Mouse (Mus musculus): ENCODE data around the gene Sstr5. TPM values are rescaled to one million over a fixed set of nuclear protein-coding genes. Genes with fewer than 3 reads are reported as not detected.

The Sstr5 gene
- total and polyA plus RNA-seq, 3 experiments: not detected

GRCm38 (mm10) chr17:25516315-25516714, 19.2 kb upstream of the Sstr5 start:
- H3K79me2 ChIP-seq (ENCODE audit: control insufficient read depth, insufficient read depth, low read length, poor library complexity): no peaks in the 10 kb centered on the region
- no peak overlapping the region for H3K9ac ChIP-seq (ENCODE audit: control insufficient read depth, low read depth, low read length, poor library complexity, severe bottlenecking)
- H3K4me1 ChIP-seq (ENCODE audit: control insufficient read depth in 1 of 2, insufficient read depth in 2 of 2, low read length in 2 of 2): no peaks in the 10 kb centered on the region
- no peak overlapping the region for H3K27ac ChIP-seq (ENCODE audit: control insufficient read depth, low read depth, low read length)
- TF ChIP-seq SMC3 (IDR thresholded peaks at IDR 0.05; ENCODE audit: low read depth, low read length) (no peak), ZKSCAN1 (IDR thresholded peaks at IDR 0.05; ENCODE audit: low read depth, low read length) (no peak), POLR2AphosphoS5 (IDR thresholded peaks at IDR 0.05; ENCODE audit: borderline replicate concordance, low read depth, low read length) (no peak), POLR2AphosphoS2 (IDR thresholded peaks at IDR 0.05; ENCODE audit: low read length) (no peak), HCFC1 (IDR thresholded peaks at IDR 0.05; ENCODE audit: low read depth, low read length) (no peak), POLR2A (IDR thresholded peaks at IDR 0.05; ENCODE audit: control insufficient read depth in 1 of 2, insufficient read depth in 1 of 2, low read depth in 1 of 2, low read length in 2 of 2, poor library complexity in 1 of 2) (no peak), ELF1 (IDR thresholded peaks at IDR 0.05; ENCODE audit: low read depth, low read length) (no peak), NRF1 (IDR thresholded peaks at IDR 0.05; ENCODE audit: insufficient read depth, low read depth, low read length, poor library complexity, severe bottlenecking) (no peak), USF1 (IDR thresholded peaks at IDR 0.05; ENCODE audit: low read depth, low read length) (no peak), MXI1 (IDR thresholded peaks at IDR 0.05; ENCODE audit: low read depth, low read length) (no peak), RAD21 (IDR thresholded peaks at IDR 0.05; ENCODE audit: low read depth, low read length) (no peak), CTCF (IDR thresholded peaks at IDR 0.05 in 2 of 3, conservative IDR thresholded peaks at IDR 0.05 in 1 of 3; ENCODE audit: control insufficient read depth in 1 of 3, insufficient read depth in 1 of 3, low read depth in 2 of 3, low read length in 3 of 3, poor library complexity in 1 of 3, severe bottlenecking in 1 of 3) (no peak), ZNF384 (IDR thresholded peaks at IDR 0.05; ENCODE audit: low read depth, low read length) (no peak), MAZ (IDR thresholded peaks at IDR 0.05; ENCODE audit: low read depth, low read length) (no peak), GABPA (IDR thresholded peaks at IDR 0.05; ENCODE audit: low read depth, low read length) (no peak), TBP (IDR thresholded peaks at IDR 0.05; ENCODE audit: low read depth, low read length) (no peak), KAT2A (conservative IDR thresholded peaks at IDR 0.05; ENCODE audit: low read depth, low read length) (no peak)
- no peak overlapping the region for H3K4me3 ChIP-seq (ENCODE audit: control insufficient read depth in 1 of 2, insufficient read depth in 1 of 2, low read depth in 2 of 2, low read length in 2 of 2)
- no peak for DNase-seq (ENCODE audit: low read depth, low spot score)
- H3K27me3 ChIP-seq (ENCODE audit: control insufficient read depth in 1 of 2, insufficient read depth in 2 of 2, low read length in 2 of 2): no peaks in the 10 kb centered on the region
- no peaks in the 10 kb centered on the region for H3K9me3 ChIP-seq (replicated peaks; ENCODE audit: insufficient read depth, low read length)
- no peaks in the 10 kb centered on the region for H3K36me3 ChIP-seq (ENCODE audit: control insufficient read depth in 1 of 2, insufficient read depth in 2 of 2, low read length in 2 of 2)

- Histone ChIP-seq H3K4me1 (ENCODE audit: control insufficient read depth in 1 of 2, insufficient read depth in 2 of 2, low read length in 2 of 2) (no peaks in the 10 kb centered on the region), H3K9ac (ENCODE audit: control insufficient read depth, low read depth, low read length, poor library complexity, severe bottlenecking) (no peak overlapping the region), H3K27ac (ENCODE audit: control insufficient read depth, low read depth, low read length) (no peak overlapping the region), H3K79me2 (ENCODE audit: control insufficient read depth, insufficient read depth, low read length, poor library complexity) (no peaks in the 10 kb centered on the region), H3K36me3 (ENCODE audit: control insufficient read depth in 1 of 2, insufficient read depth in 2 of 2, low read length in 2 of 2) (no peaks in the 10 kb centered on the region), H3K4me3 (ENCODE audit: control insufficient read depth in 1 of 2, insufficient read depth in 1 of 2, low read depth in 2 of 2, low read length in 2 of 2) (no peak overlapping the region), H3K9me3 (replicated peaks; ENCODE audit: insufficient read depth, low read length) (no peaks in the 10 kb centered on the region), H3K27me3 (ENCODE audit: control insufficient read depth in 1 of 2, insufficient read depth in 2 of 2, low read length in 2 of 2) (no peaks in the 10 kb centered on the region)
- no peak for DNase-seq (ENCODE audit: low read depth, low spot score)
- no peak for TF ChIP-seq MAZ (IDR thresholded peaks at IDR 0.05; ENCODE audit: low read depth, low read length)
- no peak for TF ChIP-seq POLR2AphosphoS5 (IDR thresholded peaks at IDR 0.05; ENCODE audit: borderline replicate concordance, low read depth, low read length)
- no peak for TF ChIP-seq POLR2A (IDR thresholded peaks at IDR 0.05; ENCODE audit: control insufficient read depth in 1 of 2, insufficient read depth in 1 of 2, low read depth in 1 of 2, low read length in 2 of 2, poor library complexity in 1 of 2)
- no peak for TF ChIP-seq MXI1 (IDR thresholded peaks at IDR 0.05; ENCODE audit: low read depth, low read length)
- TF ChIP-seq ZMIZ1 (IDR thresholded peaks at IDR 0.05; ENCODE audit: low read depth, low read length): no peak
- no peak for TF ChIP-seq ELF1 (IDR thresholded peaks at IDR 0.05; ENCODE audit: low read depth, low read length)
- no peak for TF ChIP-seq USF1 (IDR thresholded peaks at IDR 0.05; ENCODE audit: low read depth, low read length)
- no peak for TF ChIP-seq MAFK (IDR thresholded peaks at IDR 0.05; ENCODE audit: borderline replicate concordance, low read depth, low read length)
- no peak for TF ChIP-seq ZC3H11A (IDR thresholded peaks at IDR 0.05; ENCODE audit: low read depth, low read length)
- no peak for TF ChIP-seq NRF1 (IDR thresholded peaks at IDR 0.05; ENCODE audit: insufficient read depth, low read depth, low read length, poor library complexity, severe bottlenecking)
- no peak for TF ChIP-seq SMC3 (IDR thresholded peaks at IDR 0.05; ENCODE audit: low read depth, low read length)
- no peak for TF ChIP-seq RAD21 (IDR thresholded peaks at IDR 0.05; ENCODE audit: low read depth, low read length)
- TF ChIP-seq MYC (IDR thresholded peaks at IDR 0.05; ENCODE audit: low read depth, low read length): no peak
- TF ChIP-seq MEF2A (IDR thresholded peaks at IDR 0.05; ENCODE audit: extremely low read depth, insufficient replicate concordance, low read depth, low read length, poor library complexity, severe bottlenecking): no peak
- TF ChIP-seq KAT2A (conservative IDR thresholded peaks at IDR 0.05; ENCODE audit: low read depth, low read length): no peak
- no peak for TF ChIP-seq EP300 (IDR thresholded peaks at IDR 0.05; ENCODE audit: low read depth in 1 of 2, low read length in 2 of 2)
- TF ChIP-seq TAL1 (IDR thresholded peaks at IDR 0.05; ENCODE audit: low read length): no peak
- TF ChIP-seq POLR2AphosphoS2 (IDR thresholded peaks at IDR 0.05; ENCODE audit: low read length): no peak
- no peak for TF ChIP-seq HCFC1 (IDR thresholded peaks at IDR 0.05; ENCODE audit: low read depth, low read length)
- TF ChIP-seq CHD2 (IDR thresholded peaks at IDR 0.05; ENCODE audit: low read length): no peak
Measured at GRCm38 (mm10) chr17:25514055-25514454, 17.0 kb upstream of the Sstr5 start.
